Mouse (Mus musculus): ENCODE measurements around the gene Tacc2.

Tacc2 gene

GRCm38 (mm10) chr7:130812407-130812806 is 235.2 kb downstream of the Tacc2 start:
- no peak for DNase-seq (ENCODE audit: low spot score in 2 of 2)
